Mouse (Mus musculus) mesoderm, embryonic 11.5 days (tissue): ENCODE data around the gene Xrra1.

Source experiments
- DNase-seq: peaks from one replicate; pipeline ENCODE4 v3.0.0-alpha.2; 2012; ENCODE audit warnings: low read depth, low spot score

Xrra1 gene

DNA sequence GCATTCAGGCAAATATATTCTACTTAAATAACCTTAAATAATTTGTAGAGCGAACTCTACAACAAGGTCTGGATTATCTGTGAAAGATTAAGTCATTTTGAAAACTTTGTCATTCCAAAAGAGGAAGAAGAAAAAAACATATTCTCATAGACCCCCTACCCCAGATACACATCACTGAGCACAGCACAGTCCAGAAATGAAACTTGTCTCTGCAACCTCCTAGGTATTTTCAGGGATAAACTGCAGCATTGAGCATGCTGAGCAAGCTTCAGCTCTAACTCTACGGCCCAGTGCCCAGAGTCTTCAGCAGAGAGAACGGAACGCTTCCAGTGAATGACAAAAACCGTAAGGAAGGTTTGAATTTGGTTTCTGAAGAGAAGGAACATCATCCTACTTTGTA is 8.4 kb upstream of the Xrra1 start:
- DNase-seq, result no peak

DNA sequence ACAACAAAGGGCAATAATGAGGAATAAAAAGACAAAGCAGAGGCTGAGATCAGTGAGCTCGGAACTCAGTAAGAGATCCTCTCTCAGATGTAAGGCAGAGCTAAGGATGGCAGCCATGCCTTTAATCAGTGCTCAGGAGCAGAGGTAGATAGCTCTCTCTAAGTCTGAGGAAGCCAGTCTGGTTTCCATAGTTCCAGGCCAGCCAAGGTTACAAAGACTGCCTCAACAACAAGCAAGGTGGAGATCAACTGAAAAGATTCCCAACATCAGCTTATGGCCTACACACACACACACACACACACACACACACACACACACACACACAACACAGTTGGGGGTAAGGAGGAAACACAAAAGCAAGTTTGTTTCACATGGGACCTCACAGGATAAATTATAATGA is 7.8 kb upstream of the Xrra1 start:
- no peak for DNase-seq

- no peak for DNase-seq
Observed at GRCm38 (mm10) chr7:99851618-99852017, 7.3 kb upstream of the Xrra1 start.

DNA sequence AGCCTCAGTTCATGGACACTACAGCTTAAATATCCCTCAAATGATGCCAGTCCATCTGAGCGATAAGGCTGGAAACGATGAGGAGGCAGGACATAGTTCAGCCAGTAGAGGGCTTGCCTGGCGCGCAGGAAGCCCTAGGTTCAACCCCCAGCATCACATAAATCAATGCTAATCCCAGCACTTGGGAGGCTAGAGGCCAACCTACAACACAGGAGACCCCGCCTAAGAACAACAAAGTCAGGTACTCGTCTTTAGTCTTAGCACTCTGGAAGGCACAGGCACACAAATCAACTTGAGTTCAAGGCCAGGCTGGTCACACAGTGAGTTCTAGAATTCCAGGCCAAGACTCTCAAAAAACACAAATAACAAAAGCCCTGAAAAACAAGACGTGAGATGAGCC is 5.6 kb upstream of the Xrra1 start:
- DNase-seq, result no peak

- no peak for DNase-seq
Observed at GRCm38 (mm10) chr7:99854311-99854710, 4.6 kb upstream of the Xrra1 start.

- no peak for DNase-seq
Observed at GRCm38 (mm10) chr7:99856266-99856861, 2.6 kb upstream of the Xrra1 start.

- DNase-seq, result no peak
Observed at GRCm38 (mm10) chr7:99858175-99858812, 622 bp upstream of the Xrra1 start.

DNA sequence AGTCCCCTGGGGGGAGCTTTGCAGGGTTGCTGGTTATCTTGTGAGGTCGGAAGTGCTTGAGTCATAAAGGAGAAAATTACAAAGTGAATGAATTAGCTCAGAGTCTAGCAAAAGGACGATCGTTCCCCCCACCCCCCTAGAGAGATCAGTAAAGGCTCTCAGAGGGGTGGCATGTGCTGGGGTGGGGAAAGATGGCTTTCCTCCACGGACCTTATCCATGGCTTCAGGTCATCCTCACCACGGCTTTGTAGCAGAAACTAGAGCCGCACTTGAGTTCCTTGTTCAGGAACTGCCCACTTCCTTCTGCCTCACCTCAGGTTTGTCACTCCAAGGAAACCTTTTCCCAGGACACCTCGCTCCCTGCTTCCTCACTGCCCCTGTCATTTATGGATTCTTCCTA is 4.4 kb downstream of the Xrra1 start, which contains the start of gene Spcs2:
Gene Spcs2 (minus strand): TSS at position 101 of the 400 bp plus-strand sequence.
- DNase-seq, result no peak

GRCm38 (mm10) chr7:99864241-99865028 is 5.5 kb downstream of the Xrra1 start:
- DNase-seq, result no peak

DNA sequence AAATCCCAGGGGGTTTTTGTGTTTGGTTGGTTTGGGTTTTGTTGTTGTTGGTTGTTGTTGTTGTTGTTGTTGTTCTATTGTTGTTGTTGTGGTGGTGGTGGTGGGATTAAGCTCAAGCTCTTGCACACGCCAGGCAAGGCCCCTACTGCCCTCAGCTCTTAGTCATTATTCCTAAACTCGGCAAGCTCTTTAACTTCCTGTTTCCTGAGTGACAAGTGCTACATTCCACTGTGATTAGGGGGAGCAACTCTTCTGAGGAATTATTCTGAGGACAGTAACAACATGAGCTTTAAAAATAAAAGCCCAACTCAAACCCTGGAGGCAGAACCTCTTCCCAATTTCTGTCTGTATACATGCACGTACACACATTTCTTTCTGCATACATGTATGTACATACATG is 6.3 kb downstream of the Xrra1 start:
- no peak for DNase-seq

- DNase-seq, result no peak
Observed at GRCm38 (mm10) chr7:99869296-99869695, 10.4 kb downstream of the Xrra1 start.

DNA sequence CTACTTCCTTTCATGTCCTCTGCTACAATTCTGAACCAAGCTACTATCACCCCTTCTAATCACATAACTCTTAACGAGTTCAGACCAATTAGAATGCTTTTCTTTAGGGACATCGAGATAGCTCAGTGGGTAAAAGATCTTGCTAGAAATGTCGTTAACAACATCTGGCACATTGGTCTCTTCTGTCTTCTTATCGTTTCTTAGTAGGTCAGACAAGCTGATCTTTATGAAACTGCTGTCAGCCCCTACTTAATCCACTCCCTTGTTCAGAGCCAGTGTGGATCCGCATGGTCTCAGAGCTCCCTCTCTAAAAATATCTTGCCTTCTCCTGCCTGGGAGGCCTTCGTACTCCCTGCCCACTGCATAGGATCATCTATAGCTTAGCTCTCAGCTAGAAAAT is 15.0 kb downstream of the Xrra1 start:
- DNase-seq, result no peak

GRCm38 (mm10) chr7:99875891-99876290 is 17.0 kb downstream of the Xrra1 start:
- no peak for DNase-seq

DNA sequence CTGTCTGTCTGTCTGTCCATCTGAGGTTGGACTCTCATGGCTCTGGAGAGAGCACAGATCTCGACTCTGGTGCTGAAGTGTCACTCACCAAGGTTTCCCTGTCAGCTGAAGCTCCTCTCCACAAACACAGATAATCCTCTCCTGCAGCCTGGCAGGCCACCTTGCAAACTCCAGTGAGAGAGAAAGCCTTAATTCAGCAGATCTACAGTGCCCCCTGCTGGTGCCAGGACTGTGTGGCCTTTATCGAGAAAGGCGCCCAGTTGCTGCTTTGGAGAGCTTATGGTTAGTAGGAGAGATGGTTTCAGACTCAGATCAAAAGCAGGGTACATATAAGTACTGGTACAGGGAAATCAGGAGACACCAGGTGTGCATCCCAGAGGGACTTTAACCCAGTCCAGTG is 17.4 kb downstream of the Xrra1 start:
- peak; percentile 85 for DNase-seq

GRCm38 (mm10) chr7:99878254-99878653 is 19.3 kb downstream of the Xrra1 start:
- DNase-seq, result no peak

- no peak for DNase-seq
Observed at GRCm38 (mm10) chr7:99887230-99887735, 28.4 kb downstream of the Xrra1 start.

- DNase-seq, result no peak
Observed at GRCm38 (mm10) chr7:99887743-99888142, 28.8 kb downstream of the Xrra1 start.

GRCm38 (mm10) chr7:99889175-99889880 is 30.4 kb downstream of the Xrra1 start:
- peak; percentile 55 for DNase-seq

GRCm38 (mm10) chr7:99890168-99890755 is 31.3 kb downstream of the Xrra1 start:
- DNase-seq, result no peak

DNA sequence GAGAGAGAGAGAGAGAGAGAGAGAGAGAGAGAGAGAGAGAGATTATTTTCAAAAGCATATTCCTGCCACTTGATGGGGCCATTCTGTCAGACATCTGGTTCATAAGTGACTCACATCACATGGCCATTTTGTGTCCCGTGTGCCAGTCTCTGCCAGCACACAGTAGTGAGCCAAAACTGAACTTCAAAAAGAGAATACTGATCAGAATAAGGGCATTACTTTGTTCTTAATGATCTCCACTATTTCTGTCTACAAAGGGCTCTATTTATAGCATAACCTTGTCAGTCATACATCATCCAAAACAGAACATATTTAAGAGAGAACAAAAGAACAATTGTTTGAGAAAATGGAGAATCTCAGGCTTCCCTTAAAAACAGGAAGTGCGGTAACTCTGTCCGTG is 32.6 kb downstream of the Xrra1 start:
- no peak for DNase-seq

GRCm38 (mm10) chr7:99892351-99892750 is 33.4 kb downstream of the Xrra1 start:
- no peak for DNase-seq

GRCm38 (mm10) chr7:99893967-99894366 is 35.1 kb downstream of the Xrra1 start:
- no peak for DNase-seq
